Mouse (Mus musculus) liver, embryonic 15.5 days (tissue): ENCODE measurements around the gene 1700029J07Rik. TPM values are rescaled to one million over a fixed set of nuclear protein-coding genes. Genes with fewer than 3 reads are reported as not detected.

Experiments used
- ATAC-seq: fragments of 200-750 bp; cut with Nextera tagmentation; 2 replicates; pipeline ENCODE4 v1.8.0; 2017; ENCODE audit warnings: moderate number of reproducible peaks, mild to moderate bottlenecking, moderate library complexity; ENCODE audit not compliant: insufficient read depth
- H3K27ac ChIP-seq: fragments of 300-500 bp; sonication (generic); replicated peaks from 2 replicates; pipeline ENCODE4 v1.5.1; 2015; ENCODE audit warnings: mild to moderate bottlenecking, inconsistent platforms
- H3K27me3 ChIP-seq: fragments of 300-500 bp; sonication (generic); 2 replicates; pipeline ENCODE4 v1.6.1; 2015; ENCODE audit warnings: mild to moderate bottlenecking, inconsistent platforms
- H3K36me3 ChIP-seq: fragments of 300-500 bp; sonication (generic); replicated peaks from 2 replicates; pipeline ENCODE4 v1.6.1; 2015; ENCODE audit warnings: moderate library complexity, mild to moderate bottlenecking, inconsistent platforms
- H3K4me1 ChIP-seq: fragments of 300-500 bp; sonication (generic); replicated peaks from 2 replicates; pipeline ENCODE4 v1.6.1; 2015; ENCODE audit warnings: inconsistent platforms
- H3K4me2 ChIP-seq: fragments of 300-500 bp; sonication (generic); 2 replicates; pipeline ENCODE4 v1.6.1; 2015; ENCODE audit warnings: moderate library complexity, mild to moderate bottlenecking, inconsistent platforms
- H3K4me3 ChIP-seq: fragments of 300-500 bp; sonication (generic); replicated peaks from 2 replicates; pipeline ENCODE4 v1.5.1; 2015; ENCODE audit warnings: mild to moderate bottlenecking, inconsistent platforms
- H3K9ac ChIP-seq: fragments of 300-500 bp; sonication (generic); 2 replicates; pipeline ENCODE4 v1.6.1; 2015; ENCODE audit warnings: moderate library complexity, mild to moderate bottlenecking, inconsistent platforms
- H3K9me3 ChIP-seq: fragments of 300-500 bp; sonication (generic); replicated peaks from 2 replicates; pipeline ENCODE4 v1.6.1; 2016; ENCODE audit warnings: inconsistent platforms
- WGBS: fragments of 180-500 bp; shearing (Covaris S2); methylation state at CpG from one replicate; pipeline ENCODE4 v1.1.7; 2015; ENCODE audit warnings: mixed read lengths; ENCODE audit not compliant: insufficient replicate concordance; 5-methylcytosine and 5-hydroxymethylcytosine counted together
- polyA plus RNA-seq: library from polyadenylated mRNA; unstranded; fragments of >200 nt; fragmentation: Nextera tagmentation; extraction: Ambion mirVana; gene quantifications from 2 replicates; pipeline ENCODE4 v1.2.1, GENCODE M21; 2015

1700029J07Rik gene
- 0.37 and 0.52 TPM in 2 replicates for polyA plus RNA-seq

- H3K27me3 ChIP-seq, result no peaks in the 10 kb centered on the region
- H3K4me2 ChIP-seq, result peak within 1 kb of the TSS; percentile 85
- H3K36me3 ChIP-seq, result peaks cover 19% of the 10 kb centered on the region
- H3K27ac ChIP-seq, result peak within 1 kb of the TSS; percentile 71
- WGBS, result under 1% methylated on average over 57 of the region's 57 CpGs
- no peaks in the 10 kb centered on the region for H3K9me3 ChIP-seq
- peaks cover 16% of the 10 kb centered on the region for H3K4me1 ChIP-seq
- peak; percentile 96 for ATAC-seq
- H3K9ac ChIP-seq, result peak within 1 kb of the TSS; percentile 66
- H3K4me3 ChIP-seq, result peak within 1 kb of the TSS; percentile 76
These were observed at the start of gene 1700029J07Rik, which contains the start of gene Ufsp2 for GRCm38 (mm10) chr8:45975126-45975836. 1700029J07Rik (minus strand) TSS chr8:45975252. Ufsp2 (plus strand) TSS chr8:45975528.

GRCm38 (mm10) chr8:46024392-46024791, 49.3 kb upstream of the 1700029J07Rik start:
- H3K4me1 ChIP-seq, result no peaks in the 10 kb centered on the region
- H3K27me3 ChIP-seq, result no peaks in the 10 kb centered on the region
- no peak overlapping the region for H3K27ac ChIP-seq
- no peaks in the 10 kb centered on the region for H3K9me3 ChIP-seq
- no peak overlapping the region for H3K4me3 ChIP-seq
- H3K9ac ChIP-seq, result no peak overlapping the region
- no peak overlapping the region for H3K4me2 ChIP-seq
- WGBS, result 59% methylated on average over 4 of the region's 4 CpGs
- H3K36me3 ChIP-seq, result no peaks in the 10 kb centered on the region
- ATAC-seq, result no peak

- H3K9ac ChIP-seq, result no peak overlapping the region
- no peaks in the 10 kb centered on the region for H3K27me3 ChIP-seq
- H3K4me3 ChIP-seq, result no peak overlapping the region
- H3K4me2 ChIP-seq, result no peak overlapping the region
- no peaks in the 10 kb centered on the region for H3K36me3 ChIP-seq
- WGBS, result 77% methylated on average over 9 of the region's 9 CpGs
- no peaks in the 10 kb centered on the region for H3K9me3 ChIP-seq
- no peak for ATAC-seq
- H3K4me1 ChIP-seq, result no peaks in the 10 kb centered on the region
- H3K27ac ChIP-seq, result no peak overlapping the region
These were observed 47.7 kb upstream of the 1700029J07Rik start for GRCm38 (mm10) chr8:46022758-46023157.

- ATAC-seq, result no peak
- Histone ChIP-seq H3K27me3 (no peaks in the 10 kb centered on the region), H3K4me2 (no peak overlapping the region), H3K9ac (no peak overlapping the region), H3K27ac (no peak overlapping the region), H3K4me3 (no peak overlapping the region), H3K4me1 (no peaks in the 10 kb centered on the region), H3K36me3 (no peaks in the 10 kb centered on the region), H3K9me3 (no peaks in the 10 kb centered on the region)
- WGBS, result 63% methylated on average over 9 of the region's 9 CpGs
These were observed 47.2 kb upstream of the 1700029J07Rik start for GRCm38 (mm10) chr8:46022203-46022602.

- no peaks in the 10 kb centered on the region for H3K9me3 ChIP-seq
- H3K4me1 ChIP-seq, result no peaks in the 10 kb centered on the region
- no peak overlapping the region for H3K9ac ChIP-seq
- no peak overlapping the region for H3K4me3 ChIP-seq
- ATAC-seq, result no peak
- no peaks in the 10 kb centered on the region for H3K36me3 ChIP-seq
- H3K4me2 ChIP-seq, result peak overlapping the region; percentile 38
- no peak overlapping the region for H3K27ac ChIP-seq
- 22% methylated on average over 17 of the region's 17 CpGs for WGBS
- H3K27me3 ChIP-seq, result no peaks in the 10 kb centered on the region
These were observed 36.0 kb upstream of the 1700029J07Rik start for GRCm38 (mm10) chr8:46010746-46011680.

GRCm38 (mm10) chr8:46010306-46010705, 35.3 kb upstream of the 1700029J07Rik start:
- Histone ChIP-seq H3K27ac (no peak overlapping the region), H3K4me1 (no peaks in the 10 kb centered on the region), H3K27me3 (no peaks in the 10 kb centered on the region), H3K4me2 (peak overlapping the region; percentile 38), H3K4me3 (no peak overlapping the region), H3K36me3 (no peaks in the 10 kb centered on the region), H3K9me3 (no peaks in the 10 kb centered on the region), H3K9ac (no peak overlapping the region)
- WGBS, result 48% methylated on average over 2 of the region's 2 CpGs
- ATAC-seq, result no peak

GRCm38 (mm10) chr8:46007050-46007672, 32.1 kb upstream of the 1700029J07Rik start:
- Histone ChIP-seq H3K9me3 (no peaks in the 10 kb centered on the region), H3K4me3 (no peak overlapping the region), H3K9ac (no peak overlapping the region), H3K4me2 (no peak overlapping the region), H3K36me3 (no peaks in the 10 kb centered on the region), H3K27me3 (no peaks in the 10 kb centered on the region), H3K27ac (no peak overlapping the region), H3K4me1 (no peaks in the 10 kb centered on the region)
- 48% methylated on average over 3 of the region's 3 CpGs for WGBS
- ATAC-seq, result no peak

- H3K4me1 ChIP-seq, result peaks cover 1% of the 10 kb centered on the region
- no peak within 1 kb of the TSS for H3K27ac ChIP-seq
- H3K36me3 ChIP-seq, result no peaks in the 10 kb centered on the region
- no peaks in the 10 kb centered on the region for H3K9me3 ChIP-seq
- no peak within 1 kb of the TSS for H3K9ac ChIP-seq
- no peaks in the 10 kb centered on the region for H3K27me3 ChIP-seq
- 37% methylated on average over 4 of the region's 4 CpGs for WGBS
- no peak within 1 kb of the TSS for H3K4me2 ChIP-seq
- no peak for ATAC-seq
- no peak within 1 kb of the TSS for H3K4me3 ChIP-seq
These were observed 30.5 kb upstream of the 1700029J07Rik start, which contains the start of gene Ankrd37 for GRCm38 (mm10) chr8:46005596-46005995. Ankrd37 (minus strand) TSS chr8:46005707.

- peak; percentile 98 for ATAC-seq
- Histone ChIP-seq H3K27ac (peak overlapping the region; percentile 86), H3K36me3 (peaks cover 24% of the 10 kb centered on the region), H3K27me3 (no peaks in the 10 kb centered on the region), H3K9ac (peak overlapping the region; percentile 71), H3K9me3 (no peaks in the 10 kb centered on the region), H3K4me2 (peak overlapping the region; percentile 92), H3K4me1 (peaks cover 14% of the 10 kb centered on the region), H3K4me3 (peak overlapping the region; percentile 69)
- WGBS, result 6% methylated on average over 55 of the region's 55 CpGs
These were observed 25.0 kb upstream of the 1700029J07Rik start for GRCm38 (mm10) chr8:45999784-46000705.

- 5% methylated on average over 22 of the region's 22 CpGs for WGBS
- H3K9me3 ChIP-seq, result no peaks in the 10 kb centered on the region
- H3K4me2 ChIP-seq, result peak within 1 kb of the TSS; percentile 92
- peaks cover 14% of the 10 kb centered on the region for H3K4me1 ChIP-seq
- H3K36me3 ChIP-seq, result peaks cover 24% of the 10 kb centered on the region
- H3K27me3 ChIP-seq, result no peaks in the 10 kb centered on the region
- no peak for ATAC-seq
- peak within 1 kb of the TSS; percentile 86 for H3K27ac ChIP-seq
- H3K4me3 ChIP-seq, result peak within 1 kb of the TSS; percentile 69
- H3K9ac ChIP-seq, result peak within 1 kb of the TSS; percentile 71
These were observed 24.2 kb upstream of the 1700029J07Rik start, which contains the start of gene Lrp2bp for GRCm38 (mm10) chr8:45999138-45999783. Lrp2bp (plus strand) TSS chr8:45999303.
